Mouse (Mus musculus) limb, embryonic 14.5 days (tissue): ENCODE results near the gene Gm4565. TPM values are rescaled to one million over a fixed set of nuclear protein-coding genes. Genes with fewer than 3 reads are reported as not detected.
"Not testable (repeated sequence)": the region's sequence is repeated elsewhere in the genome, so short reads cannot be mapped to it uniquely, and the experiment has no call there.

Experiments used
- ATAC-seq: fragments of 200-750 bp; cut with Nextera tagmentation; 2 replicates; pipeline ENCODE4 v1.8.0; 2017; ENCODE audit warnings: low read depth, moderate number of reproducible peaks, moderate TSS enrichment; ENCODE audit not compliant: low FRiP score
- DNase-seq: peaks from one replicate; pipeline ENCODE4 v3.0.0-alpha.2; 2015; ENCODE audit warnings: low spot score
- H3K27ac ChIP-seq: fragments of 300-500 bp; sonication (generic); replicated peaks from 2 replicates; pipeline ENCODE4 v1.5.1; 2014; ENCODE audit warnings: low read depth, mild to moderate bottlenecking, low read length, moderate library complexity, mixed read lengths
- H3K27me3 ChIP-seq: fragments of 300-500 bp; sonication (generic); 2 replicates; pipeline ENCODE4 v1.6.1; 2014; ENCODE audit warnings: low read length, mixed read lengths; ENCODE audit not compliant: control insufficient read depth, insufficient read depth
- H3K36me3 ChIP-seq: fragments of 300-500 bp; sonication (generic); 2 replicates; pipeline ENCODE4 v1.6.1; 2014; ENCODE audit warnings: mild to moderate bottlenecking, low read length, moderate library complexity, mixed read lengths; ENCODE audit not compliant: control insufficient read depth, insufficient read depth
- H3K4me1 ChIP-seq: fragments of 300-500 bp; sonication (generic); 2 replicates; pipeline ENCODE4 v1.6.1; 2014; ENCODE audit warnings: antibody characterized with exemption, low read length, mixed read lengths; ENCODE audit not compliant: control insufficient read depth, insufficient read depth
- H3K4me2 ChIP-seq: fragments of 300-500 bp; sonication (generic); replicated peaks from 2 replicates; pipeline ENCODE4 v1.6.1; 2014; ENCODE audit warnings: low read depth, mild to moderate bottlenecking, low read length, moderate library complexity; ENCODE audit not compliant: severe bottlenecking
- H3K4me3 ChIP-seq: fragments of 300-500 bp; sonication (generic); replicated peaks from 2 replicates; pipeline ENCODE4 v1.5.1; 2014; ENCODE audit warnings: low read length
- H3K9ac ChIP-seq: fragments of 300-500 bp; sonication (generic); 2 replicates; pipeline ENCODE4 v1.6.1; 2014; ENCODE audit warnings: mild to moderate bottlenecking, low read depth, low read length, moderate library complexity; ENCODE audit not compliant: severe bottlenecking
- H3K9me3 ChIP-seq: fragments of 300-500 bp; sonication (generic); 2 replicates; pipeline ENCODE4 v1.6.1; 2016; ENCODE audit warnings: low read length; ENCODE audit not compliant: control insufficient read depth
- WGBS: fragments of 180-500 bp; shearing (Covaris S2); extraction: QIAGEN DNeasy Blood & Tissue Kit; methylation state at CpG from one replicate; pipeline ENCODE4 v1.1.7; 2014; 5-methylcytosine and 5-hydroxymethylcytosine counted together
- polyA plus RNA-seq, 2 experiments: library from polyadenylated mRNA; depleted of rRNA in 1 of 2; stranded (reverse) in 1 of 2; unstranded in 1 of 2; fragments of >200 nt; fragmentation: Nextera tagmentation in 1 of 2; extraction: Ambion mirVana in 1 of 2; gene quantifications; 2 replicates each; pipeline versions ENCODE4 v1.2.1 to v1.2.3; 2012 to 2014

The Gm4565 gene
- polyA plus RNA-seq (2012; rRNA removed): not detected in 2 replicates
- polyA plus RNA-seq (2014; fragmentation: Nextera tagmentation; extraction: Ambion mirVana): not detected in 2 replicates

- H3K36me3 ChIP-seq, DNase-seq, H3K9me3 ChIP-seq, H3K9ac ChIP-seq, H3K4me1 ChIP-seq, H3K4me3 ChIP-seq, ATAC-seq, H3K4me2 ChIP-seq, H3K27ac ChIP-seq, H3K27me3 ChIP-seq: not testable (repeated sequence)
- WGBS: 87% methylated on average over 2 of the region's 4 CpGs
Observed at GRCm38 (mm10) chr7:22588027-22588426, at the start of gene Gm4565. TSS of gene Gm4565 (minus strand) at chr7:22588127.

GRCm38 (mm10) chr7:22565243-22565642 lies 22.7 kb downstream of the Gm4565 start, which contains the start of gene Gm4201:
TSS of gene Gm4201 (minus strand) at chr7:22565343.
- H3K4me1 ChIP-seq, H3K27ac ChIP-seq, H3K9me3 ChIP-seq, H3K4me3 ChIP-seq, DNase-seq, H3K9ac ChIP-seq, H3K4me2 ChIP-seq, ATAC-seq, H3K27me3 ChIP-seq, H3K36me3 ChIP-seq: not testable (repeated sequence)
- WGBS: no CpG with 5 or more reads among the region's 3 CpGs

GRCm38 (mm10) chr7:22534787-22535186 lies 53.1 kb downstream of the Gm4565 start, which contains the start of gene Gm8677:
TSS of gene Gm8677 (minus strand) at chr7:22534887.
- not testable (repeated sequence) for H3K27me3 ChIP-seq, DNase-seq, H3K9ac ChIP-seq, H3K4me1 ChIP-seq, H3K4me3 ChIP-seq, ATAC-seq, H3K36me3 ChIP-seq, H3K9me3 ChIP-seq, H3K27ac ChIP-seq, H3K4me2 ChIP-seq
- WGBS: no CpG with 5 or more reads among the region's 1 CpGs

Other genes with a start within 250 kb of the Gm4565 start
- gene Gm8660, start 217.1 kb downstream of the Gm4565 start, polyA plus RNA-seq (2012; rRNA removed): not detected in 2 replicates
- gene Gm8660, start 217.1 kb downstream of the Gm4565 start, polyA plus RNA-seq (2014; fragmentation: Nextera tagmentation; extraction: Ambion mirVana): not detected in 2 replicates
- gene Vmn1r148, start 174.5 kb downstream of the Gm4565 start, polyA plus RNA-seq (2012; rRNA removed): not detected in 2 replicates
- gene Vmn1r148, start 174.5 kb downstream of the Gm4565 start, polyA plus RNA-seq (2014; fragmentation: Nextera tagmentation; extraction: Ambion mirVana): not detected in 2 replicates
- gene Vmn1r149, start 149.9 kb downstream of the Gm4565 start, polyA plus RNA-seq (2012; rRNA removed): not detected in 2 replicates
- gene Vmn1r149, start 149.9 kb downstream of the Gm4565 start, polyA plus RNA-seq (2014; fragmentation: Nextera tagmentation; extraction: Ambion mirVana): not detected in 2 replicates
- not detected in 2 replicates for gene Gm10665, start 124.1 kb downstream of the Gm4565 start, polyA plus RNA-seq (2012; rRNA removed)
- gene Gm10665, start 124.1 kb downstream of the Gm4565 start, polyA plus RNA-seq (2014; fragmentation: Nextera tagmentation; extraction: Ambion mirVana): not detected in 2 replicates
- not detected in 2 replicates for gene Vmn1r151, start 88.4 kb downstream of the Gm4565 start, polyA plus RNA-seq (2012; rRNA removed)
- gene Vmn1r151, start 88.4 kb downstream of the Gm4565 start, polyA plus RNA-seq (2014; fragmentation: Nextera tagmentation; extraction: Ambion mirVana): not detected in 2 replicates
- not detected in 2 replicates for gene Vmn1r152, start 65.2 kb downstream of the Gm4565 start, polyA plus RNA-seq (2012; rRNA removed)
- gene Vmn1r152, start 65.2 kb downstream of the Gm4565 start, polyA plus RNA-seq (2014; fragmentation: Nextera tagmentation; extraction: Ambion mirVana): not detected in 2 replicates
- gene Gm8677, start 53.2 kb downstream of the Gm4565 start, polyA plus RNA-seq (2012; rRNA removed): not detected in 2 replicates
- not detected in 2 replicates for gene Gm8677, start 53.2 kb downstream of the Gm4565 start, polyA plus RNA-seq (2014; fragmentation: Nextera tagmentation; extraction: Ambion mirVana)
- not detected in 2 replicates for gene Gm4201, start 22.8 kb downstream of the Gm4565 start, polyA plus RNA-seq (2012; rRNA removed)
- not detected in 2 replicates for gene Gm4201, start 22.8 kb downstream of the Gm4565 start, polyA plus RNA-seq (2014; fragmentation: Nextera tagmentation; extraction: Ambion mirVana)
- not detected in 2 replicates for gene Vmn1r155, start 69.9 kb upstream of the Gm4565 start, polyA plus RNA-seq (2012; rRNA removed)
- gene Vmn1r155, start 69.9 kb upstream of the Gm4565 start, polyA plus RNA-seq (2014; fragmentation: Nextera tagmentation; extraction: Ambion mirVana): not detected in 2 replicates
- not detected in 2 replicates for gene Gm8693, start 104.2 kb upstream of the Gm4565 start, polyA plus RNA-seq (2012; rRNA removed)
- gene Gm8693, start 104.2 kb upstream of the Gm4565 start, polyA plus RNA-seq (2014; fragmentation: Nextera tagmentation; extraction: Ambion mirVana): not detected in 2 replicates
- not detected in 2 replicates for gene Gm4567, start 131.6 kb upstream of the Gm4565 start, polyA plus RNA-seq (2012; rRNA removed)
- not detected in 2 replicates for gene Gm4567, start 131.6 kb upstream of the Gm4565 start, polyA plus RNA-seq (2014; fragmentation: Nextera tagmentation; extraction: Ambion mirVana)
- gene Vmn1r157, start 173.6 kb upstream of the Gm4565 start, polyA plus RNA-seq (2012; rRNA removed): not detected in 2 replicates
- not detected in 2 replicates for gene Vmn1r157, start 173.6 kb upstream of the Gm4565 start, polyA plus RNA-seq (2014; fragmentation: Nextera tagmentation; extraction: Ambion mirVana)
- gene Vmn1r158, start 202.7 kb upstream of the Gm4565 start, polyA plus RNA-seq (2012; rRNA removed): not detected in 2 replicates
- gene Vmn1r158, start 202.7 kb upstream of the Gm4565 start, polyA plus RNA-seq (2014; fragmentation: Nextera tagmentation; extraction: Ambion mirVana): not detected in 2 replicates